Mouse (Mus musculus) erythroblast, embryonic 14.5 days (primary cell): ENCODE measurements around the gene Haus4.

Experiments used
- GATA1 ChIP-seq: IDR thresholded peaks from 2 replicates; pipeline ENCODE4 v1.6.1; 2012; ENCODE audit warnings: low read length, inconsistent platforms, mixed read lengths
- TAL1 ChIP-seq: IDR thresholded peaks from 3 replicates; pipeline ENCODE4 v1.6.1; 2012; ENCODE audit warnings: low read length, inconsistent platforms, mixed read lengths

DNA sequence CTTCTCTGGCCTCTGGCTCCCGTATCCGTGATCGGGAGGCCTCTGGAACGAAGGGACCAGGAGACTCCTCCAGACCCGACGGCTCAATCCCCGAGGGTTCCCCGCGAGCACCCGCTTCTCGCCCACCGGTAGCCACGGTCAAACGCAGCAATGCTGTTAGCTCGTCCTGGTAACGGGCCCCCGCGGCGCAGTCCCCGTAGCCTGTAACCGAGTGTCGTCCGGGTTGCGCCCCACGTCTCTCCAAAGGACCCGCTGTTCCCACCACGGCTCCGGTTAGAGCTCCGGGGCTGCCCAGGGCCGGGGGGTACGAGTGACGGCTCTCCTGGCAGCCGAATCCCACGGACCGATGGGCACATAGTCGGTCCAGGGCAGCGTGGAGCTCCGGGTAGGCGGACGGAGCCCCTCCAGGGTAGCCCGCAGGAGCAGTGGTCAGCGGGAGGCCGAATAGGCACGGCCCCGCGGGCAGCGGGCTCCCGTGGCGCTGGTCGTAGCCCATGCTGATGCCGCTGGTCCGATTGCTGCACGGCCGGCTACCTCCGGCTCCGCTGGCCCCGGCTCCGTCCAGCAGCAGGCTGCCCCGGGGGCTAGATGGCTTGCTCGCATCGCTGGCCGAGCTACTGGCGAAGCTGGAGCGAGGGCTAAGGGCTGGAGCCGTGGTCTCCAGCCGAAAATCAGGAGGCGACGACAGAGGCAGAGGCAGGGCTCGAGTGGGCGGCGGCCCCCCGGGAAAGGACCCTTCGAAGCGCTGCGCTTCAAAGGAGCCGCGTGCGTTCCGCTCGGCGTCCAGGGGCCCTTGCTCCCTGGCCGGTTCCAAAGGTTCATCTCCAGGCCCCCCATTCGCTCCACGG is 22.0 kb upstream of the Haus4 start:
- no peak for TF ChIP-seq GATA1
- TF ChIP-seq TAL1 = no peak
